Mouse (Mus musculus) bone marrow macrophage, adult 2 months (primary cell): ENCODE results near the gene Gm19965. TPM values are rescaled to one million over a fixed set of nuclear protein-coding genes. Genes with fewer than 3 reads are reported as not detected.

ENCODE experiments used
- H3K27ac ChIP-seq: 2 replicates; pipeline ENCODE4 v1.5.1; 2012; ENCODE audit warnings: low read depth, low read length; ENCODE audit not compliant: insufficient read depth
- H3K4me1 ChIP-seq: 2 replicates; pipeline ENCODE4 v1.6.1; 2012; ENCODE audit warnings: low read length; ENCODE audit not compliant: control insufficient read depth, insufficient read depth
- H3K4me3 ChIP-seq: 2 replicates; pipeline ENCODE4 v1.5.1; 2012; ENCODE audit warnings: mild to moderate bottlenecking, low read length, moderate library complexity; ENCODE audit not compliant: insufficient read depth
- CTCF ChIP-seq: IDR thresholded peaks from 2 replicates; pipeline ENCODE4 v1.5.1; 2012; ENCODE audit warnings: low read depth, mild to moderate bottlenecking, low read length, moderate library complexity
- POLR2A ChIP-seq: IDR thresholded peaks from 2 replicates; pipeline ENCODE4 v1.6.1; 2012; ENCODE audit warnings: mild to moderate bottlenecking, low read depth, low read length, borderline replicate concordance
- polyA plus RNA-seq: library from polyadenylated mRNA; stranded (reverse); fragments of >200 nt; gene quantifications from 2 replicates; pipeline ENCODE4 v1.2.4, GENCODE M21; 2012; ENCODE audit not compliant: missing spikeins, insufficient read depth, insufficient read length

Gene Gm19965
- not detected in 2 replicates for polyA plus RNA-seq

DNA sequence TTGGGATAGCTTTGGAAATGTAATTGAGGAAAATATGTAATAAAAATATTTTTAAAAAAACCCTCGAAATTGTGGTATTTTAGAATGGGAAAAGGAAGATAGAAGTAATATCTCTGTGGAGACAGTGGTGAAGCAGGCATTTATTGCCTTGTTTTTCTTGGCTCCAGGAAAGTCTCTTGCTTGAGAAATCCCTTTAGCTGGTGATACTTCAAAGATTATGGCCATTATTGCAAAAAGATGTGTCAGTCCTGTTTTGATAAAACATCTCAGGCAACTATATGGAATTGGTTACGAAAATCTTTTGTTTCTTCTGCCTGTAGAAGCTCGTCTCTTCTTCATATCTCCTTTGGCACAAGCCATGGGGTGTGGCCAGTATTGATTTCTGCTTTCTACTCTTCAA lies at the start of gene Gm19965:
Gene Gm19965 (plus strand): TSS at position 301 of the 400 bp plus-strand sequence.
- H3K27ac ChIP-seq: no peak within 1 kb of the TSS
- H3K4me3 ChIP-seq: no peak within 1 kb of the TSS
- TF ChIP-seq CTCF (no peak), POLR2A (no peak)

DNA sequence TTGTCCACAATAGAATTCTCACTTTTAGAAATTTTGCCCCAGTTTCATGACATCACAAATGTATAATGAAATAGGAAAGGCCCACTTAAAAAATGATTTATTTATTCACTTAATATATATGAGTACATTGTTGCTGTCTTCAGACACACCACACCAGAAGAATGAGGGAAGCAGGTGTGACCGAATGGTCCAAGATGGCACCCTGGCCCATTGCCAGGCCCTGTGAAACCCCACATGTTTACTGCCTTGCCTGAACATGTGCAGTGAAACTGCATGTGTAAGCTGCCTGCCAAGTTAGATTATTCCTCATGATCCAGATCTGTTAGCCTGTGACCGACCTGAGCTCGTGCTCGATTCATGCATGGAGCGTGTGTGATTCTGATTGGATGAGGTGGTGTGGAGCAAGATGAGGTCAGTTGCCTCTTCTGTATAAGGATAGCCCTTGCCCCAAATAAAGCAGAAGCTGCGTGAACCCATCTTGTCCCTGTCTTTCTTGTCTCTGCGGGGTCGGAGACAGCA lies 20.3 kb upstream of the Gm19965 start:
- TF ChIP-seq CTCF: no peak
- no peak for TF ChIP-seq POLR2A
- Histone ChIP-seq H3K4me1 (no peaks in the 10 kb centered on the region), H3K4me3 (no peak overlapping the region), H3K27ac (no peak overlapping the region)

More for the DNA sequence above, at the start of gene Gm19965:
- no peaks in the 10 kb centered on the region for H3K4me1 ChIP-seq
